Mouse (Mus musculus): ENCODE measurements around the gene Plekha3. TPM values are rescaled to one million over a fixed set of nuclear protein-coding genes. Genes with fewer than 3 reads are reported as not detected.

The Plekha3 gene
- polyA plus RNA-seq, 1 experiment from 2014 or later: 9.1 TPM

GRCm38 (mm10) chr2:76682301-76682700 is 7.2 kb downstream of the Plekha3 start:
- ATAC-seq (ENCODE audit: insufficient number of reproducible peaks, low FRiP score, low TSS enrichment, low read depth): no peak
- no peak overlapping the region for H3K4me3 ChIP-seq
- no peak overlapping the region for H3K4me2 ChIP-seq
- no peak overlapping the region for H3K27ac ChIP-seq
- H3K9me3 ChIP-seq: no peaks in the 10 kb centered on the region
- no peaks in the 10 kb centered on the region for H3K4me1 ChIP-seq
- H3K9ac ChIP-seq: no peak overlapping the region
- no peaks in the 10 kb centered on the region for H3K27me3 ChIP-seq
- H3K36me3 ChIP-seq: peaks cover 66% of the 10 kb centered on the region
- 91% methylated on average over 8 of the region's 8 CpGs for WGBS

- Histone ChIP-seq H3K9ac (no peak overlapping the region), H3K9me3 (no peaks in the 10 kb centered on the region), H3K27ac (no peak overlapping the region), H3K4me2 (no peak overlapping the region), H3K4me3 (no peak overlapping the region), H3K4me1 (no peaks in the 10 kb centered on the region), H3K27me3 (no peaks in the 10 kb centered on the region), H3K36me3 (peaks cover 83% of the 10 kb centered on the region)
- ATAC-seq (ENCODE audit: insufficient number of reproducible peaks, low FRiP score, low TSS enrichment, low read depth): no peak
- WGBS: 84% methylated on average over 3 of the region's 3 CpGs
Measured at GRCm38 (mm10) chr2:76686986-76687385, 11.9 kb downstream of the Plekha3 start.

GRCm38 (mm10) chr2:76687608-76688007 is 12.5 kb downstream of the Plekha3 start:
- ATAC-seq (ENCODE audit: insufficient number of reproducible peaks, low FRiP score, low TSS enrichment, low read depth): no peak
- no peak overlapping the region for H3K9ac ChIP-seq
- no peaks in the 10 kb centered on the region for H3K9me3 ChIP-seq
- H3K4me2 ChIP-seq: no peak overlapping the region
- no peak overlapping the region for H3K4me3 ChIP-seq
- no peaks in the 10 kb centered on the region for H3K27me3 ChIP-seq
- 85% methylated on average over 3 of the region's 3 CpGs for WGBS
- H3K27ac ChIP-seq: no peak overlapping the region
- no peaks in the 10 kb centered on the region for H3K4me1 ChIP-seq
- H3K36me3 ChIP-seq: peaks cover 83% of the 10 kb centered on the region

- Histone ChIP-seq H3K4me3 (no peak overlapping the region), H3K27me3 (no peaks in the 10 kb centered on the region), H3K4me2 (no peak overlapping the region), H3K4me1 (no peaks in the 10 kb centered on the region), H3K9me3 (no peaks in the 10 kb centered on the region), H3K36me3 (peaks cover 83% of the 10 kb centered on the region), H3K27ac (no peak overlapping the region), H3K9ac (no peak overlapping the region)
- WGBS: 60% methylated on average over 7 of the region's 7 CpGs
- no peak for ATAC-seq (ENCODE audit: insufficient number of reproducible peaks, low FRiP score, low TSS enrichment, low read depth)
Measured at GRCm38 (mm10) chr2:76688162-76688561, 13.1 kb downstream of the Plekha3 start.

DNA sequence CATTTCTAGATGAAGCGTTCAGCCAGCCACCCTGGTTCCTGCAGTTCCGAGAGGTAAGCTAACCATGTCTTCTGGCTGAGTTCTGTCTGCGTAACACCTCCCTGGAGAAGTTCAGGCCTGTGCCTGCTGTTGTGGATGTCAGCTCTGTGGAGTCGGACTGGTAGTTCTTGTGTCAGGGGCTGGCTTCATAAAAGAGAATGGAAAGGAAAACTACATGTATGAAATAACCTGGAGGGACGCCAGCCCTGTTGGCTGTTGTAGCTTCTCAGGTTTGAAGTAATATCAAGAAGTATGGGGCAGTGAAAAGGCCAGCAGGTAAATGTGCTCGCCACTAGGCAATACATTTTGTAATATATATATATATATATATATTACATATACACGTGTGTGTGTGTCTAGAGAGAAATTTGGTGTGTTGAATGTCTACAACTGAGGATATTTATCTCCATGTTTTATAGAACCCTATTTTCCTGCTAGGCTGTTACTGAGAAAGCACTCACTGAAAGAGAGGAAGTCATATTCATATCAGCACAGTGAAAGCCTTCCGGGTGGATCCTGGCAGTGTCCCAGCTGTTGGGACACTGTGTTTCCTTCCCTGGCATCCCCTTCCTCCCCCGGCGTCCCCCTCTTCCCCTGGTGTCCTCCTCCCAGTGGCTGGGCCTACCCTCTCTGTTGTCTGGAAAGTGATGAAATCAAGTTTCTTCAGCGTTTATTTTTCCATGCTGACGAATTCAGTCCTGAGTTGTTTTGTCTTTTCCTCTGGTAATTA is 15.5 kb downstream of the Plekha3 start:
- Histone ChIP-seq H3K4me3 (no peak overlapping the region), H3K4me2 (no peak overlapping the region), H3K27me3 (no peaks in the 10 kb centered on the region), H3K4me1 (no peaks in the 10 kb centered on the region), H3K9me3 (no peaks in the 10 kb centered on the region), H3K27ac (no peak overlapping the region), H3K9ac (no peak overlapping the region), H3K36me3 (peaks cover 86% of the 10 kb centered on the region)
- WGBS: 83% methylated on average over 12 of the region's 12 CpGs
- no peak for ATAC-seq (ENCODE audit: insufficient number of reproducible peaks, low FRiP score, low TSS enrichment, low read depth)

DNA sequence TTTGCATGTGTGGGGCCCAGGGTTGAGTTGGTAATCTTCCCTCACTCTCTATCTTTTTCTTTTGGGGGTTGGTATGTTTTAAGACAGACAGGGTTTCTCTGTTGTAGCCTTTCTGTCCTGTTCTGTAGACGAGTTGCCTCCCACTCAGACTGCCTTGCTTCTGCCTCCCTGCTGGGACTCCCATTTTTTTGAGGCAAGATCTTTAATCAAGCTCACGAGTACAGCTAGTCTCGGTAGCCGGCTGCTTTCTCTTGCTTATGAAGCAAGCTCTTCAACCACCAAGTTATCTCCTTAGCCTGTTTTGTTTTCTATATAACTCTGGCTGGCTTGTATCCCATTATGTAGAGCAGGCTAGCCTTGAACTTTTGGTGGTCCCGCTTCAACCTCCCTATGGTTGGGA is 18.7 kb downstream of the Plekha3 start:
- no peak for ATAC-seq (ENCODE audit: insufficient number of reproducible peaks, low FRiP score, low TSS enrichment, low read depth)
- no peak overlapping the region for H3K27ac ChIP-seq
- no peaks in the 10 kb centered on the region for H3K27me3 ChIP-seq
- no peaks in the 10 kb centered on the region for H3K9me3 ChIP-seq
- no peaks in the 10 kb centered on the region for H3K4me1 ChIP-seq
- WGBS: 82% methylated on average over 5 of the region's 5 CpGs
- peaks cover 63% of the 10 kb centered on the region for H3K36me3 ChIP-seq
- no peak overlapping the region for H3K4me2 ChIP-seq
- no peak overlapping the region for H3K4me3 ChIP-seq
- no peak overlapping the region for H3K9ac ChIP-seq

- Histone ChIP-seq H3K9me3 (no peaks in the 10 kb centered on the region), H3K27ac (no peak overlapping the region), H3K4me2 (no peak overlapping the region), H3K4me3 (no peak overlapping the region), H3K36me3 (peaks cover 59% of the 10 kb centered on the region), H3K27me3 (no peaks in the 10 kb centered on the region), H3K4me1 (no peaks in the 10 kb centered on the region), H3K9ac (no peak overlapping the region)
- ATAC-seq (ENCODE audit: insufficient number of reproducible peaks, low FRiP score, low TSS enrichment, low read depth): no peak
- 84% methylated on average over 6 of the region's 6 CpGs for WGBS
Measured at GRCm38 (mm10) chr2:76695290-76695689, 20.2 kb downstream of the Plekha3 start.

GRCm38 (mm10) chr2:76702188-76702587 is 27.1 kb downstream of the Plekha3 start:
- H3K4me3 ChIP-seq: no peak overlapping the region
- 71% methylated on average over 3 of the region's 3 CpGs for WGBS
- ATAC-seq (ENCODE audit: insufficient number of reproducible peaks, low FRiP score, low TSS enrichment, low read depth): no peak
- no peaks in the 10 kb centered on the region for H3K27me3 ChIP-seq
- no peak overlapping the region for H3K9ac ChIP-seq
- H3K4me2 ChIP-seq: no peak overlapping the region
- no peaks in the 10 kb centered on the region for H3K9me3 ChIP-seq
- H3K4me1 ChIP-seq: no peaks in the 10 kb centered on the region
- peaks cover 7% of the 10 kb centered on the region for H3K36me3 ChIP-seq
- no peak overlapping the region for H3K27ac ChIP-seq

GRCm38 (mm10) chr2:76702751-76703150 is 27.7 kb downstream of the Plekha3 start:
- Histone ChIP-seq H3K4me3 (no peak overlapping the region), H3K36me3 (peaks cover 2% of the 10 kb centered on the region; the same call in 1 of the 2 replicates), H3K4me2 (no peak overlapping the region), H3K9me3 (no peaks in the 10 kb centered on the region), H3K27me3 (no peaks in the 10 kb centered on the region), H3K9ac (no peak overlapping the region), H3K27ac (no peak overlapping the region), H3K4me1 (no peaks in the 10 kb centered on the region)
- 80% methylated on average over 5 of the region's 5 CpGs for WGBS
- ATAC-seq (ENCODE audit: insufficient number of reproducible peaks, low FRiP score, low TSS enrichment, low read depth): no peak

- Histone ChIP-seq H3K4me1 (no peaks in the 10 kb centered on the region), H3K9ac (no peak overlapping the region), H3K9me3 (no peaks in the 10 kb centered on the region), H3K4me3 (no peak overlapping the region), H3K36me3 (peaks cover 22% of the 10 kb centered on the region), H3K4me2 (no peak overlapping the region), H3K27me3 (no peaks in the 10 kb centered on the region), H3K27ac (no peak overlapping the region)
- 81% methylated on average over 13 of the region's 13 CpGs for WGBS
- no peak for ATAC-seq (ENCODE audit: insufficient number of reproducible peaks, low FRiP score, low TSS enrichment, low read depth)
Measured at GRCm38 (mm10) chr2:76705655-76706054, 30.6 kb downstream of the Plekha3 start.

DNA sequence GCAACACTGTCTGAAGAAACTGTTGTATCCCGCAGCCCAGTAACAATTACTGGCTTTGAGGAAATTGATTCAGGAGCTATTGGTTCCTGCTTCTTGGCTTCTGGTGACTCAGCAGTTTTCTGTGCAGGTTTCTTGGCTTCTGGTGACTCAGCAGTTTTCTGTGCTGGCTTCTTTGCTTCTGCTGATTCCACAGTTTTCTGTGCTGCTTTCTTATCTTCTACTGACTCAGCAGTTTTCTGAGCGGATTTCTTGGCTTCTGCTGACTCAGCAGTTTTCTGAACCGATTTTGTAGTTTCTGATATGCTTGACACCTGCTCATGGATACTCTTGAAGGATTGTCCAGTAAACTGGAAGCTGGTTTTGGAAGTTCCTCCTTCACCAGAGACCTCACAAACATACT is 33.4 kb downstream of the Plekha3 start:
- WGBS: 89% methylated on average over 3 of the region's 3 CpGs
- H3K4me1 ChIP-seq: no peaks in the 10 kb centered on the region
- H3K27ac ChIP-seq: no peak overlapping the region
- H3K9me3 ChIP-seq: no peaks in the 10 kb centered on the region
- no peak for ATAC-seq (ENCODE audit: insufficient number of reproducible peaks, low FRiP score, low TSS enrichment, low read depth)
- no peak overlapping the region for H3K4me2 ChIP-seq
- H3K4me3 ChIP-seq: no peak overlapping the region
- no peaks in the 10 kb centered on the region for H3K27me3 ChIP-seq
- H3K9ac ChIP-seq: no peak overlapping the region
- H3K36me3 ChIP-seq: peaks cover 46% of the 10 kb centered on the region

DNA sequence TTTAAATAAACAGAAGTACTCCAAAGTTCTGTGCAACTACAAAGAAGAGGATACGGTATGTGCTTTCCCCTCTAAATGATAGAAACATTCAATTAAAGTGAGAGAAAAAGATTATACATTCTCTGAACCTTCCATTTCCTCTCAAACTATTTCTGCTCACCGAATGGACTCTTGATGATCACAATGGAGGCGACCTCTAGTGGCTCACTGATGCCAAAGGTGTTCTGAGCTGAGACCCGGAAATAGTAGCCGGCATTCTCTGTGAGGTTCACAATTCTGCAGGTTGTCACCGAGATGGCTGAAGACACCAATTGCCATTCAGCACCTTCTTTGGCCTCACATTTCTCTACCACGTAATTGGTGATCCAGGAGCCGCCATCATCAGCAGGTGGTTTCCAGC is 39.9 kb downstream of the Plekha3 start:
- Histone ChIP-seq H3K9me3 (0 out of 2 replicates have a peak, but pooled peaks cover 6% of the 10 kb centered on the region), H3K4me2 (no peak overlapping the region), H3K27ac (no peak overlapping the region), H3K4me1 (no peaks in the 10 kb centered on the region), H3K36me3 (peaks cover 44% of the 10 kb centered on the region), H3K9ac (no peak overlapping the region), H3K4me3 (no peak overlapping the region), H3K27me3 (no peaks in the 10 kb centered on the region)
- 69% methylated on average over 8 of the region's 8 CpGs for WGBS
- no peak for ATAC-seq (ENCODE audit: insufficient number of reproducible peaks, low FRiP score, low TSS enrichment, low read depth)

DNA sequence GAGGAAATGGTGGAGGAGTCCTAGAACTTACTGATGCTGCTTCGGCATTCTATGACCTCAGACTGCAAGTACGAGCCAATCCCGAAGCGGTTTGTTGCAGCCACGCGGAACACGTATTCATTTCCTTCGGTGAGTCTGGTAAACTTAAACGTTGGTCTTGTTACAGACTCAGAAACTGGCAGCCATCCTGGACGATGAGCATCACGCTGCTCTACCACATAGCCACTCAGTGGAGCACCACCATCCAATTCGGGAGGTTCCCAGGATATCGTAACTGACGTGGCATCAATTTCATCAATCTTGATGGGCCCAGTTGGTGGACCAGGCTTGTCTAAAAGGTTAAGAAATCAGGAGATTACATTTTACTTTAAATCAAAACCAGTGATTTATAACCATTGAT is 44.6 kb downstream of the Plekha3 start:
- ATAC-seq (ENCODE audit: insufficient number of reproducible peaks, low FRiP score, low TSS enrichment, low read depth): no peak
- Histone ChIP-seq H3K9me3 (peaks cover 10% of the 10 kb centered on the region; the same call in 1 of the 2 replicates), H3K4me1 (no peaks in the 10 kb centered on the region), H3K4me3 (no peak overlapping the region), H3K27me3 (no peaks in the 10 kb centered on the region), H3K36me3 (peaks cover 9% of the 10 kb centered on the region), H3K9ac (no peak overlapping the region), H3K4me2 (no peak overlapping the region), H3K27ac (no peak overlapping the region)
- WGBS: 95% methylated on average over 14 of the region's 14 CpGs

Data from limb, embryonic 15.5 days (tissue).